Mouse (Mus musculus) adrenal gland, postnatal 10 days (tissue): ENCODE results near the gene Pitpnm2. TPM values are rescaled to one million over a fixed set of nuclear protein-coding genes. Genes with fewer than 3 reads are reported as not detected.

Source experiments
- DNase-seq: peaks from one replicate; pipeline ENCODE4 v3.0.0; 2021; ENCODE audit warnings: mixed read lengths
- long read RNA-seq, 2 experiments: library from polyadenylated mRNA; stranded (forward); transcript quantifications; one replicate each; pipeline ENCODE4 v2.0.0; 2021
- total RNA-seq, 2 experiments: library from RNA; stranded (reverse); gene quantifications; 2 replicates each; pipeline ENCODE4 v1.2.3; 2021

The Pitpnm2 gene
- total RNA-seq = 10 to 100 TPM; 40.4 to 53.6 TPM
- long read RNA-seq, experiment 1, partial matches to known transcripts = 3 of 8 reads
- long read RNA-seq, experiment 1, other reads (novel, unspliced or antisense) = 5 of 8 reads
- long read RNA-seq, experiment 2, partial matches to known transcripts = 1 of 8 reads
- long read RNA-seq, experiment 2, other reads (novel, unspliced or antisense) = 7 of 8 reads

DNA sequence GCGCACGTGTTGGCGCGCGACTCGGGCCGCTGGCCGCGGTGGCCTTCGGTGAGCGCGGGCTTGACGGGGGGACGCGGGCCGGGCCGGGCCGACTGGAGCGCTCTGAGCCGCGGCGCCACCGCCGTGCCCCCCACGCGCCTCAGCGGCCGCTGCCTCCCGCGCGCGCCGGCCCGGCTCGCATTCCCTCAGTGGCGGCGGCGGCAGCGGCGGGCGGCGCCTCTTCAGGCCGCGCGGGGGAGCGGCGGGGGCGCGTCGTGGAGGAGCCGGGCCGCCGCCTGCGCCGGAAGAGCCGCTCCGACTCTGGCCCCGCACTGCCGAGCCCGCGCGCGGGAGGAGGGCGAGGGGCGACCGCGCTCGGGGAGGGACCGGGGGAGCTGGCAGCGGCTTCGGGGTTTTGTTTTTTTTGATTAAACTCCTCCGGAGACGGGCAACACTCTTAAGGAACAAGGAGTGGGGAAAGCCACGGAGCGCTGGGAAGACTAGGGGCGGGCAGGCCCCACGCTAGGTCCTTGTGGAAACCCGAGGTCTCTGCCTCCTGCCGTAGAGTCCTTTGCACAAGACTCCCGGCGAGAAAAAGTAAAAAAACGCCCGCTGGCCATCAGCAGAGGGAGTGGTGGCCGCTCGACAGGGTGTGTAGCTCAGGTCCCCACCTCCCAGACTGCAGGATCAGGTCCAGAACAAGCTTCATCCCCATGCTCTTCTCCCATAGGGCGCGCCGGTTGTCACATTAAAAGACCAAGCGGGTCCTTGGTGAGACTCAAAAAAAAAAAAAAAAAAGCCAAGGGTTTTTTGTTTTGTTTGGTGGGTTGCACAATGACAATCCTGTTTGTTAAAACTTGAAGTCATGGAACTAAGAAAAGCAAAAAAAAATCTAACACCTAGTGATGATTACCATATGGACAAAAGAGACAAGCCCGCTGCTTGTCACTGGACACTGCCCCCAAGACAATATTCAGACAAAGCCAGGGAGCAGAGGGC lies at the start of gene Pitpnm2:
TSS of gene Pitpnm2 (minus strand) at position 147 of the 978 bp plus-strand sequence.
- DNase-seq = peak; percentile 66

DNA sequence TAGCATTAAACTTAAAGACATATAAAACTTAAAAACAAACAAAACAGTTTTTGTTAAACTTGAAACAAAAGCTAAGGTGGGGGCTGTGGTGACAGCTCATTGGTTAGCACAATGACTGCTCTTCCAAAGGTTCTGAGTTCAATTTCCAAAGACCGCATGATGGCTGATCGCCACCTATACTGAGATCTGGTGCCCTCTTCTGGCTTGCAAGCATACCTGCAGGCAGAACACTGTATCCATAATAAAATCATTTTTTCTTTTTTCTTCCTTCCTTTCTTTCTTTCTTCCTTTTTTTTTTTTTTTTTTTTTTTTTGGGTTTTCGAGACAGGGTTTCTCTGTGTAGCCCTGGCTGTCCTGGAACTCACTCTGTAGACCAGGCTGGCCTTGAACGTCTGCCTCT lies 49.7 kb upstream of the Pitpnm2 start:
- peak; percentile 15 for DNase-seq

DNA sequence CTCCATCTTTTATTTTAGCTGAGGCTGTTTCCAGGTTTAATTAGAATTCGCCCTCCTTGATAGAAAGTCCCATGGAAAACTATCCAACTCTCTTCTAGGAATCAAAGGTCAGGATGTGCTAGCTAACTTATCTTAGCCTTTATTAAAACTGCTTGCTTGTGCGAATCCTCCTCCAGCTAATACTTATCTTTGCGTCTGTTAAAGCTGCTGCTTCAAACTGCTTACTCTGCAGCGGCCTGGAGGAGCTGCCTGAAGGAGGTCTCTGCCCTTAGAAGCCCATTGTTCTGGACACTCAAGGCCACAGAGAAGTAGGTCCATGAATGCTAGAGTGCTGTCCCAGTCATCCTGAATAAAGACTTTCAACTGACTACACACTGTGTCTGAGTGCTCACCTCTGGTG lies 46.9 kb upstream of the Pitpnm2 start:
- DNase-seq = no peak

DNA sequence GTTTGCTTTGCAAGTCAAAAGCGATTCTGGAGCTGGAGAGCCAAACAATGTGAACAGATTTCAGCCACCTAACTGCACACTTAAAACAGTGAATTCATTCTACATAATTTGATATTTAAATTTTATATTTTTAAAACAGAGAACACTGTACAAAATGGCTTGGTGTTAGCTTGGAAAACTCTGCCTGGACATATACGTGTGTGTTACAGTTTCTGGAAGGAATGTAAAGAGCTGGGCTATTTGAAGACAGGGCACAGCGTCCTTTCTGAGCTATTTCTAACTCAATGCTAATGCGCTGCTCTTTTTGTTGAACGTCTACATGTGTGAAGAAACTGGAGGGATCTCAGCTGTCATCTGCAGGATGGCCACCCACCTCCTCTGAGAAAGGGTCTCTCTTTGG lies 44.4 kb upstream of the Pitpnm2 start:
- no peak for DNase-seq

DNA sequence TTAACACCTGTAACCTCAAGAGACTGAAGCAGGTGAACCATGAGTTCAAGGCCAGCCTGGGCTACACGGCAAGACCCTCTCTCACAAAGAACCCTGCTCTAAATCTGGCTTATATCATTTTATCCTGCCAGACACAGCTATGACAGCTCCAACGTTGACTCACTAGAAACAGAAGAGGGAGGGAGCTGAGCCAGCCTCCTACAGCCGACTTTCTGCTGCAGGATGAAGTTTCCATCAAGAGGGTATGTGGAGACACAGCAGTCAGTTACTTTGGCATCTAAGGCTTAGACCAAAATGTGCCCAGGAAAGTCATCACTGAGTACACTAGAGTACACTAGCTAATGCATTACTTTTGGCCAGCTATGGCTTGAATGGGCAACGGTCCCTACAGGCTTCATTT lies 40.7 kb upstream of the Pitpnm2 start:
- DNase-seq = no peak

GRCm38 (mm10) chr5:124287616-124288247 lies 38.2 kb upstream of the Pitpnm2 start:
- no peak for DNase-seq

- peak; percentile 25 for DNase-seq
Observed at GRCm38 (mm10) chr5:124284330-124284729, 34.8 kb upstream of the Pitpnm2 start.

DNA sequence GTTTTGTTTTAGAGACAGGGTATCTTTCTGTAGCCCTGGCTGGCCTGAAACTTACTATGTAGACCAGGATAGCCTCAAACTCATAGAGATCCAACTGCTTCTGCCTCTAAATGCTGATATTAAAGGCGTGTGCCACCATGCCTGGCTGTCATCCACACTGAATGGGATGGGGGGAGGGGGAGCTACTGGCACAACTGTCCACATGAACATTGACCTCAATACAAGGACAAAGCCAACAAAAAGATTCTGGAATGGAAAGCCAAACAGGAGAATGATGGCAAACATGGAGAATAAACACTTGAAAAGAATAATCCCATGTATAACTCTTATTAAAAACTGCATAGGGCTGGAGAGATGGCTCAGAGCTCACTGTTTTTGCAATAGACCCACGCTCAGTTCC lies 33.3 kb upstream of the Pitpnm2 start:
- DNase-seq = peak; percentile 14

DNA sequence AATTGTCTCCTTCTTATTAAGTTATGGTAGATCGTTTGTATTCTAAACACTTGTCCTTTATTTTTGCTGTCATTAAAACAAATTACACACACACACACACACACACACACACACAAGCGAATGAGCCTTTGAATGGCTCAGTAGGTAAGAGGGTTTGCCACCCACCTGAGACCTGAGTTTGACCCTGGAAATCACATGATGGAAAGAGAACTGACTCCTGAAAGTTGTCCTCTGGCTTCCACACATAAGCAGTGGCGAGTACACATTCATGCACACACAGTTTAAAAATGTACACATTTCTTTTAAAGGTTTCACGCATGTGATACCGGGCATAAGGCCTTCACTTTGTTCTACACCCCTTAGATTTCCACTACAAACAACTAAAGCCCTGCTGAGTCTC lies 20.7 kb upstream of the Pitpnm2 start:
- DNase-seq = no peak

DNA sequence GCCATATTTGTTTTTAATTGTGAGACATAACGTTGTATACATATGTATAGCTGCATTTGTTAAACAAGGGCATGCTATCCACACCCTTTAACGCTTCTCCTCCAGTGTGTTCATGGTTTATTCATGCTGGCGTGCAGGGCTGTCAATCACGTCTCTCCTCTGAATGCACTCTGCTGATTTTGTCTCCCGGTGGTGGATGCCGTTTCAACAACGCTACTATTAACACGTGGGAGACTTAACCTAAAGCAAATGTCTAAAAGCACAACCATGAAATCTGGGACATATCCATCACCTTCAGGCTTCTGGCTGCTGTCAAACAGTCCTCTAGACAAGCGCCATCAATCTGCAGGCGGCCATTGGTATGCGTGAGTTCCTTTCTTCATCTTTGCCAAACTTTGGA lies 20.1 kb upstream of the Pitpnm2 start:
- no peak for DNase-seq

DNA sequence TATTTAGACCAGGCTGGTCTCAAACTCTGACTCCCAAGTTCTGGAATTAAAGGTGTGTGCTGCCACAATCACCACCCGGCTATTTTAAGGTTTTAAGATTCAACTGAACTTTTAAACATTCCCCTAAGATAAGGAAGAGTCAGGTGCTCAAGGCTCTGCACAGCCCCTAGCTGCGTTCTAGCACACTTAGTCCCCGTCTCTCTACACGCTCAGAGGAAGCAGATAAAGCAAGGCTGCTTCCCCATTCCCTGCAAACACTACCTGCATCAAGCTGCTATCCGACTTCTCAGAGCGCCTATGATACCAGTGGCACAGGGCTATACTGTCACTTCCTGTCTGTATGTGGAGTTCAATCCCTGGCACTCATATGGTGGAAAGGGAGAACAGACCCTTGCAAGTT lies 18.1 kb upstream of the Pitpnm2 start:
- DNase-seq = no peak

- no peak for DNase-seq
Observed at GRCm38 (mm10) chr5:124266821-124267220, 17.3 kb upstream of the Pitpnm2 start.

- DNase-seq = no peak
Observed at GRCm38 (mm10) chr5:124263246-124263645, 13.7 kb upstream of the Pitpnm2 start.

DNA sequence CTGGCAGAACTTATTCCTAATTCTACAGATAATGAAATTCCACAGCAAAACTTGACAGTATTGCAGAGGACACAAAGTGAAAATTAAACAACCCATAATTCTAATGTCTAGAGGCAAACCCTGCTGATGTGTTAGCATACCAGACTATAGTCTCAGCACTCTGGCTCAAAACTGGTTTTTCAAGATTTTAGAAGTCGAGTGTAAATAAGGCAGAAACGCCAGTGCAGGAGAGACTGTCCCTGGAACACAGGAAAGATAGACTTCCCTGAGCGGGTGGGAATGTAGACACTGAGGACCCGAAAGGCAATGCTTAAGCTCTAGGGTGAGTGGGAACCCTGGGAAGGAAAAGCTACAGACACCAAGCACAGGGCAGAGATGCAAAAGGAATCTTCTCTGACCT lies 12.5 kb upstream of the Pitpnm2 start:
- DNase-seq = no peak

GRCm38 (mm10) chr5:124259133-124259532 lies 9.6 kb upstream of the Pitpnm2 start:
- DNase-seq = no peak

GRCm38 (mm10) chr5:124258026-124258425 lies 8.5 kb upstream of the Pitpnm2 start:
- DNase-seq = no peak

DNA sequence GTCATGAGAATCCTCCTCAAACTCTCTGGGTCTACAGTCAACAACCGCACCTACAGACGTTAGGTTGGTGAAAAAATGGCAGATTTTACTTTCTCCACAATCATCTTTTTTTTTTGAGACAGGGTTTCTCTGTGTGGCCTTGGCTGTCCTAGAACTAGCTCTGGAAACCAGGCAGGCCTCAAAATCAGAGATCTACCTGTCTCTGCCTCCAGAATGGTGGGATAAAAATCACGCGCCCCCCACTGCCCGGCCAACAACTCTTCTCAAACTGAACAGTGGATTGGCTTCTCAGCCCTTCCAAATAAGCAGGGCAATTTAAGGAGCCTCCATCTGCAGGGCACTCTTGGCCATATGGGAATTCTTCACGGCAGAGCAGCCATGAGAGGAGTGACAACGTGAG lies 5.6 kb upstream of the Pitpnm2 start:
- DNase-seq = no peak

DNA sequence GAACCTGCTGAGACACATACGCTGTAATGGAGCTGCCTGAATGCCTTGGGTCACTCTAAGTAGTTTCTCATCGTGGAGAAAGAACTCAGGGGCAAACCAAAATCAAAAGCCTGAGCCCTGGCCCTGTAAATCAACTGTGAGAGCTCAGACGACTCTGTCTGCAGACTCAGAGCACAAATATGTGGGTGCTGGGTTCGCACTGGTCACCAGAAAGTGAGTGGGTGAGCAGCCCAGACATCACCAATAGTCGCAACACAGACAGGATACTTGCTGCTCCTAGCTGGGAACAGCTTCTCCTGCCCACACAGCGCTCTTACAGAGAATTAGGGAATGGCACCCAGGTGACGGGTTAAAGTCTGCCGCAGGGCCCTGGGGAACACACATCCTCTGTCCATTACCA lies 4.0 kb upstream of the Pitpnm2 start:
- DNase-seq = no peak

DNA sequence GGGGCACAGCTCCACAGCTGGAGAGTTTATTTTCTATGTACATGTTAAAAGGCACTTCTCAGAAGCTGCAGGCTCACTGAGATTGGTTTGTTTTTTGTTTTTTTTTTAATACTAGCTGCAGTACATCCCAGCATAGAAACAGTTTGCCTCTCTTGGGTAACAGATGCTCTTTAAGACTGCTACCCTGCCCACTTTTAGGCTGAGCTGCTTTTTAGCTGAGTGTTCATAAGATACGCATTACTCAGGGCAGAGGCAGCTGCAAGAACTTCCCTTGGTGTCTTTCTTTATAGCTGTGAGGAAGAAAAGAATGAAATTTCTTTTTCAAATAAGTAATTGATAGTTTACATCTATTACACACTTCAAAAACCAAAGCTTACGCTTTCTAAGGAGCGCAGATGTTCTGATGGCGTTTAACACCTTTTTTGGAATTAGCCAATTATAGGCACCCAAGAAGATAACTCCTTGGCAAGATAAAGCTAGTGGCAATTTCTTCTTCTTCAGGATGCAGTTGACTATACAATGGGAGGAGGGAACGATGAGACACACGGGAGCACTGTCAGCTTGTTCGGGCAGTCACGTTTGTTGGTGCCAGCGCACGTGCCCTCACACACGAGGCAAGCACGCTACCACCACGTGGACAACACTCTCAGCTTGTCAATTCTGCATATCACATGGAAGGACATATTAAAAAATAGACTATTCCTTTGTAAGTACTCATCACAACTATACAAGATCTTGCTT lies 3.2 kb upstream of the Pitpnm2 start:
- DNase-seq = no peak

DNA sequence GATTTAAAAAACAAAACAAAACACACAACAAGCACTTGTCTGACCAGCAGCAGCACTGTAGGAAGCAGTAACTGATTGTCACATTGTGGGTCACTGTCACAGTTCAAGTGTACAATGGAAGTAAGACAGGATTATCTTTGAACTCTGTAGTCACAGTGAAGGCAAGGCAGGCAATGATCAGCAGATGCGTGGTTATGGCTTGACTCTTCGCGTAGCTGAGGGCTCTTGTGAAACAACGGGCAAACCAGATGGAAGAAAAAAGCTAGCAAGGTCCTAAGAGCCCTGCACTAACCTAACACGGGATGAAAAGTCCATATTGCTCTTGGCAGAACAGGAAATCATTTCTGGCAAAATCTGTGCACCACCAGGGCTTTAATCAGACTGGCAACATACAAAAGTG lies 1.5 kb upstream of the Pitpnm2 start:
- no peak for DNase-seq

- peak; percentile 82 for DNase-seq
Observed at GRCm38 (mm10) chr5:124248845-124249613, 531 bp downstream of the Pitpnm2 start.
